Mouse (Mus musculus): ENCODE measurements around the gene Cat.

DNA sequence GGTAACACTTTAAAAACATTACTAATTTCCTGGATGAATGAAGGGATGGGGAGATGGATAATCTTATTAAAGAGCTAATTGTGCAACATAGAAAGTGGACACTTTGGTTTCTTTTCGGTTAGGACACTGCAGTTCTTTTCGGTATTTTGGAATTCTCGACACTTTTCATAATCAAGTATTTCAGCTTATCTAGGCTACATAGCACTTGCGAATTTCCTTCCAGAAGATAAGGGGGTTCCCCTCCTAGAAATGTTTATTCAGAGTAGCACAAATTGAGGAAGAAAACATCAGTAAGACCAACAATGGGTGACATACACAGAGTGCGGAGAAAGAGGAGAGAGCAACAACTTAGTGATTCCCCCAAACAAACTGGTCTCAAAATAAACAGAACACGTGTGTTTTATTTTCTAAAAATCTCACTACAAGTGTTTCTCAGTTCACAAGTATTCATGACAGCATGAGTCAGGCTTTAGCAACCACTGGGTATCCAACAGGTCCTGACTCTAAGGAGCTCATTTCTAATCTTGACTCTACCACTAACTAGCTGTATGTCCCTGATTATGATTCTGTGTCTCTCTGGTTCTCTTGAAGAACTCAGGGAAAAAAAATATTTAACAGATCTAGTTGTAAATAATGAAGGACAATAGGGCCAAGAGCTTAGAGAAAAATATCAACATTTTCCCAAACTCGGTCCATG lies 1.5 kb downstream of the Cat start:
- TF ChIP-seq EP300 (IDR thresholded peaks at IDR 0.05; ENCODE audit: low read depth) (no peak), CTCF (IDR thresholded peaks at IDR 0.05; ENCODE audit: low read depth) (no peak)
